Mouse (Mus musculus) midbrain, postnatal 0 days (tissue): ENCODE measurements around the gene Mybpc1. TPM values are rescaled to one million over a fixed set of nuclear protein-coding genes. Genes with fewer than 3 reads are reported as not detected.

Experiments
- ATAC-seq: fragments of 200-750 bp; cut with Nextera tagmentation; 2 replicates; pipeline ENCODE4 v1.8.0; 2017; ENCODE audit warnings: moderate number of reproducible peaks, mild to moderate bottlenecking, moderate TSS enrichment, moderate library complexity; ENCODE audit not compliant: low FRiP score
- DNase-seq: peaks from one replicate; pipeline ENCODE4 v3.0.0-alpha.2; 2015; ENCODE audit warnings: low spot score
- H3K27ac ChIP-seq: fragments of 300-500 bp; sonication (generic); 2 replicates; pipeline ENCODE4 v1.5.1; 2014; ENCODE audit warnings: low read depth, mild to moderate bottlenecking, low read length, mixed read lengths
- H3K27me3 ChIP-seq: fragments of 300-500 bp; sonication (generic); 2 replicates; pipeline ENCODE4 v1.6.1; 2014; ENCODE audit warnings: low read length, control low read depth, mixed read lengths; ENCODE audit not compliant: insufficient read depth
- H3K36me3 ChIP-seq: fragments of 300-500 bp; sonication (generic); 2 replicates; pipeline ENCODE4 v1.6.1; 2014; ENCODE audit warnings: low read length, control low read depth, mixed read lengths; ENCODE audit not compliant: insufficient read depth
- H3K4me1 ChIP-seq: fragments of 300-500 bp; sonication (generic); 2 replicates; pipeline ENCODE4 v1.6.1; 2014; ENCODE audit warnings: mild to moderate bottlenecking, control low read depth, antibody characterized with exemption, low read length, mixed read lengths; ENCODE audit not compliant: insufficient read depth
- H3K4me2 ChIP-seq: fragments of 300-500 bp; sonication (generic); 2 replicates; pipeline ENCODE4 v1.6.1; 2014; ENCODE audit warnings: low read depth, mild to moderate bottlenecking, low read length, mixed read lengths; ENCODE audit not compliant: poor library complexity, severe bottlenecking
- H3K4me3 ChIP-seq: fragments of 300-500 bp; sonication (generic); 2 replicates; pipeline ENCODE4 v1.5.1; 2014; ENCODE audit warnings: low read depth, mild to moderate bottlenecking, low read length, moderate library complexity
- H3K9ac ChIP-seq: fragments of 300-500 bp; sonication (generic); replicated peaks from 2 replicates; pipeline ENCODE4 v1.6.1; 2014; ENCODE audit warnings: mild to moderate bottlenecking, low read length, moderate library complexity, mixed read lengths; ENCODE audit not compliant: poor library complexity, severe bottlenecking
- H3K9me3 ChIP-seq: fragments of 300-500 bp; sonication (generic); 2 replicates; pipeline ENCODE4 v1.6.1; 2016; ENCODE audit warnings: low read length, control low read depth
- CTCF ChIP-seq: IDR thresholded peaks from 2 replicates; pipeline ENCODE4 v1.5.1; 2016; ENCODE audit warnings: antibody characterized with exemption, mild to moderate bottlenecking
- WGBS: fragments of 180-500 bp; shearing (Covaris S2); extraction: QIAGEN DNeasy Blood & Tissue Kit; methylation state at CpG from one replicate; pipeline ENCODE4 v1.1.7; 2014; 5-methylcytosine and 5-hydroxymethylcytosine counted together
- polyA plus RNA-seq: library from polyadenylated mRNA; unstranded; fragments of >200 nt; fragmentation: Nextera tagmentation; extraction: Ambion mirVana; gene quantifications from 2 replicates; pipeline ENCODE4 v1.2.1, GENCODE M21; 2015
- total RNA-seq: library from RNA; depleted of rRNA; stranded (reverse); fragments of >200 nt; gene quantifications from 2 replicates; pipeline ENCODE4 v1.2.3, GENCODE M21; 2014

Mybpc1 gene
- total and polyA plus RNA-seq, 2 experiments from 2014 or later: 0.86 to 3.2 TPM

DNA sequence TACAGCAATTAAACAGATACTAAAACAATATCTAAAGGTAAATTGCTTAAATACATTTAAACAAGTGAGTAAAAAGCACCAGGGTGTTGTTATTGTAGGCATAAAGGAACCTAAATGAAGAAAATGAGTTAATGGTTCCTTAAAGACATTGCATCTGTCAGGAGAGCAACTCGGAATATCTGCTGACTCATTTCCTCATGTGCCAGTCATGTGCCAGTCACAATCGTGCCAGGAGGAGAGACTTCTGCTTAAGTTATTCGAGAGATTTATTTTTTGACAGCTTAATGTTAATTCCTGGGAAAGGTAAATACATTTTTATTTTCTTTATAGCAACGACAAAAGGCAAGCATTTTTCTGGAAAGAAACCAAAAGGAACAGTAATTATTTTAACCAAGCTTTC lies 26.3 kb downstream of the Mybpc1 start:
- TF ChIP-seq CTCF: no peak
- no peak overlapping the region for H3K4me2 ChIP-seq
- no peaks in the 10 kb centered on the region for H3K27me3 ChIP-seq
- H3K9me3 ChIP-seq: no peaks in the 10 kb centered on the region
- no peak overlapping the region for H3K27ac ChIP-seq
- no peak overlapping the region for H3K9ac ChIP-seq
- DNase-seq: no peak
- 71% methylated on average over 4 of the region's 4 CpGs for WGBS
- H3K36me3 ChIP-seq: no peaks in the 10 kb centered on the region
- no peak for ATAC-seq
- no peak overlapping the region for H3K4me3 ChIP-seq
- no peaks in the 10 kb centered on the region for H3K4me1 ChIP-seq

DNA sequence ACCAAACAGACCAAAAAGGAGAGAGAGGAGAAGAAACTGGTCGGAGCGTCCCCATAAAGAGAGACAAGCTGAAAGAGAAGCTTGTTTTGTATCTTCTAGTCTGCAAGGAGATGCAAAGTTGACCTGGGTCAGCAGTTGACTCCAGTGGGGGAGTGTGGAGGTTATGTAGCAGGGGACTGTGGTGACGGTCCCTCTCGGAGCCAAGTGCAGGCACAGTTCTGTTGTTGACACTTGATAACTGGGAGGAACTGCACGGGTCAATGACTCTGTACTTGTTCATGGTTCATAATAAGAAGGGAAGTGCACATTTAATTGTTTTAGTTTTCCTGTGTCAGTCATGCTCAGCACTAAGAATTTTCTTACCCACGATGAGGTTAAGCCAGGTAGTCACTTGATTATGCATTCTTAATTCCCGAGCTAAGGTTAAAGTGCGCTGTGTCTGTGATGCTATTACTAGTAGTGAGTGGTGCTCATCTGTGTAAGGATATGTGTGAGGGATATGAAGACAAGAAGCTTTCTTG lies 30.8 kb downstream of the Mybpc1 start:
- TF ChIP-seq CTCF: no peak
- Histone ChIP-seq H3K4me2 (no peak overlapping the region), H3K4me3 (no peak overlapping the region), H3K9me3 (no peaks in the 10 kb centered on the region), H3K4me1 (no peaks in the 10 kb centered on the region), H3K27me3 (no peaks in the 10 kb centered on the region), H3K36me3 (no peaks in the 10 kb centered on the region), H3K9ac (no peak overlapping the region), H3K27ac (no peak overlapping the region)
- ATAC-seq (no peak), DNase-seq (no peak)
- 77% methylated on average over 8 of the region's 8 CpGs for WGBS

GRCm38 (mm10) chr10:88572123-88572522 lies 32.8 kb downstream of the Mybpc1 start:
- Histone ChIP-seq H3K27me3 (no peaks in the 10 kb centered on the region), H3K36me3 (no peaks in the 10 kb centered on the region), H3K4me3 (no peak overlapping the region), H3K4me1 (no peaks in the 10 kb centered on the region), H3K9me3 (no peaks in the 10 kb centered on the region), H3K4me2 (no peak overlapping the region), H3K27ac (no peak overlapping the region), H3K9ac (no peak overlapping the region)
- ATAC-seq: peak; percentile 34; the same call in 1 of the 2 replicates
- WGBS: 59% methylated on average over 5 of the region's 5 CpGs
- no peak for TF ChIP-seq CTCF
- peak; percentile 32 for DNase-seq

GRCm38 (mm10) chr10:88557046-88557445 lies 47.9 kb downstream of the Mybpc1 start:
- ATAC-seq (no peak), DNase-seq (no peak)
- no peaks in the 10 kb centered on the region for H3K27me3 ChIP-seq
- no peak overlapping the region for H3K27ac ChIP-seq
- no peak overlapping the region for H3K4me2 ChIP-seq
- no peaks in the 10 kb centered on the region for H3K36me3 ChIP-seq
- TF ChIP-seq CTCF: no peak
- H3K9ac ChIP-seq: no peak overlapping the region
- no peak overlapping the region for H3K4me3 ChIP-seq
- H3K9me3 ChIP-seq: no peaks in the 10 kb centered on the region
- 92% methylated on average over 6 of the region's 6 CpGs for WGBS
- no peaks in the 10 kb centered on the region for H3K4me1 ChIP-seq

DNA sequence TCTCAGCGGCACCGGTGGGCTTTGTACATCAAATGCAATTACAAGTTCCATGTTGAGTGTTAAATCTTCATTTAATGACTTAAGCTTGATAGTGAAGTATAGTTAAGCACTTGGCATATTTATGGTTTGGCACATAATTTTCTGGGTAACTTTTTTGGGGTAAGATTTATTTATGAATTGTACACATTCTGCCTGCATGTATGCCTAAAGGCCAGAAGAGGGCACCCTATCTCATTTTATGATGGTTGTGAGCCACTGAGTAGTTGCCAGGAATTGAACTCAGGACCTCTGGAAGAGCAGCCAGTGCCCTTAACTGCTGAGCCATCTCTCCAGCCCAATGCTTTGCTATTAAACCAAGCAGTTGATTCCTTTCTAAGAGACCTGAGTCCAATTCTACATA lies 52.2 kb downstream of the Mybpc1 start:
- no peaks in the 10 kb centered on the region for H3K4me1 ChIP-seq
- no peak overlapping the region for H3K4me3 ChIP-seq
- no peak overlapping the region for H3K4me2 ChIP-seq
- ATAC-seq (no peak), DNase-seq (no peak)
- H3K27ac ChIP-seq: no peak overlapping the region
- H3K36me3 ChIP-seq: no peaks in the 10 kb centered on the region
- no peak overlapping the region for H3K9ac ChIP-seq
- TF ChIP-seq CTCF: peak; percentile 14; the same call in 1 of the 2 replicates
- WGBS: 90% methylated on average over 2 of the region's 2 CpGs
- no peaks in the 10 kb centered on the region for H3K9me3 ChIP-seq
- H3K27me3 ChIP-seq: no peaks in the 10 kb centered on the region

DNA sequence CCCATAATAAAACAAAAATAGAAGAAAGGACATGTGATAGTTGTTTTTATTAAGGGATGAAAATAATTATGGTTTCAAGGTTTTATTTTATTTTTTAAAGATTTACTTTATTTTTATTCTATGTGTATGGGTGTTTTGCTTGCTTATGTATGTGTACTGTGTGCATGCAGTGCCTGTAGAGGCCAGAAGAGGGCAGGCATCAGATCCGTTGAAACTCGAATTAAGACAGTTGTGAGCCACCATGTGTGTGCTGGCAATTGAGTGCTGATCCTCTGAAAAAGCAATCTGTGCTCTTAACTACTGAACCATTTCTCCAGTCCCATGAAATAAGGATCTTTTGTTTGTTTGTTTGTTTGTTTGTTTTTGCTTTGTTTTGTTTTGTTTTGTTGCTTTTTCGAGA lies 54.7 kb downstream of the Mybpc1 start:
- Histone ChIP-seq H3K36me3 (no peaks in the 10 kb centered on the region), H3K27ac (no peak overlapping the region), H3K9me3 (no peaks in the 10 kb centered on the region), H3K27me3 (no peaks in the 10 kb centered on the region), H3K9ac (no peak overlapping the region), H3K4me3 (no peak overlapping the region), H3K4me2 (no peak overlapping the region), H3K4me1 (no peaks in the 10 kb centered on the region)
- WGBS: 82% methylated on average over 3 of the region's 3 CpGs
- no peak for DNase-seq
- TF ChIP-seq CTCF: no peak
- ATAC-seq: no peak
